Mouse (Mus musculus) forebrain, embryonic 10.5 days (tissue): ENCODE data around the gene Gm3005. TPM values are rescaled to one million over a fixed set of nuclear protein-coding genes. Genes with fewer than 3 reads are reported as not detected.
"Not testable (repeated sequence)": the region's sequence is repeated elsewhere in the genome, so short reads cannot be mapped to it uniquely, and the experiment has no call there.

Source experiments
- DNase-seq: peaks from one replicate; pipeline ENCODE4 v3.0.0-alpha.2; 2017; ENCODE audit warnings: low spot score; ENCODE audit errors: extremely low spot score
- H3K27ac ChIP-seq: fragments of 300-500 bp; sonication (generic); 2 replicates; pipeline ENCODE4 v1.5.1; 2016; ENCODE audit warnings: mild to moderate bottlenecking
- H3K27me3 ChIP-seq: fragments of 300-500 bp; sonication (generic); 2 replicates; pipeline ENCODE4 v1.6.1; 2016; ENCODE audit warnings: mild to moderate bottlenecking; ENCODE audit not compliant: poor library complexity, severe bottlenecking
- H3K36me3 ChIP-seq: fragments of 300-500 bp; sonication (generic); replicated peaks from 2 replicates; pipeline ENCODE4 v1.6.1; 2016; ENCODE audit warnings: mild to moderate bottlenecking, moderate library complexity
- H3K4me1 ChIP-seq: fragments of 300-500 bp; sonication (generic); 2 replicates; pipeline ENCODE4 v1.6.1; 2016
- H3K4me3 ChIP-seq: fragments of 300-500 bp; sonication (generic); 2 replicates; pipeline ENCODE4 v1.5.1; 2016; ENCODE audit warnings: mild to moderate bottlenecking, moderate library complexity
- H3K9me3 ChIP-seq: fragments of 300-500 bp; sonication (generic); 2 replicates; pipeline ENCODE4 v1.6.1; 2016; ENCODE audit warnings: mild to moderate bottlenecking, moderate library complexity
- WGBS: fragments of 180-500 bp; shearing (Covaris S2); methylation state at CpG from one replicate; pipeline ENCODE4 v1.1.7; 2016; 5-methylcytosine and 5-hydroxymethylcytosine counted together
- polyA plus RNA-seq: library from polyadenylated mRNA; unstranded; fragments of >200 nt; fragmentation: Nextera tagmentation; extraction: Ambion mirVana; gene quantifications from 2 replicates; pipeline ENCODE4 v1.2.1, GENCODE M21; 2016

Gene Gm3005
- 1.1 and 1.3 TPM in 2 replicates for polyA plus RNA-seq

- H3K27ac ChIP-seq, DNase-seq, H3K9me3 ChIP-seq, H3K4me1 ChIP-seq, H3K36me3 ChIP-seq, H3K4me3 ChIP-seq, H3K27me3 ChIP-seq: not testable (repeated sequence)
- no CpG with 5 or more reads among the region's 2 CpGs for WGBS
Measured at GRCm38 (mm10) chr14:3427803-3428202, at the start of gene Gm3005. Gene Gm3005, plus strand, starts transcription at chr14:3428103.

- H3K4me3 ChIP-seq, H3K27me3 ChIP-seq, H3K4me1 ChIP-seq, H3K27ac ChIP-seq, H3K36me3 ChIP-seq, DNase-seq, H3K9me3 ChIP-seq: not testable (repeated sequence)
- no CpG with 5 or more reads among the region's 2 CpGs for WGBS
Measured at GRCm38 (mm10) chr14:3394793-3395192, 33.1 kb upstream of the Gm3005 start, which contains the start of gene Gm10413. Gene Gm10413, plus strand, starts transcription at chr14:3395093.

- not testable (repeated sequence) for H3K36me3 ChIP-seq, H3K27me3 ChIP-seq, H3K9me3 ChIP-seq, H3K27ac ChIP-seq, H3K4me1 ChIP-seq, DNase-seq, H3K4me3 ChIP-seq
- whole genome bisulfite sequencing, result no CpG with 5 or more reads among the region's 32 CpGs
Measured at GRCm38 (mm10) chr14:3412314-3412713, 15.6 kb upstream of the Gm3005 start, which contains the start of gene Gm10409. Gene Gm10409, plus strand, starts transcription at chr14:3412614.

- H3K27ac ChIP-seq, DNase-seq, H3K4me1 ChIP-seq, H3K27me3 ChIP-seq, H3K9me3 ChIP-seq, H3K36me3 ChIP-seq, H3K4me3 ChIP-seq: not testable (repeated sequence)
- no CpG with 5 or more reads among the region's 3 CpGs for WGBS
Measured at GRCm38 (mm10) chr14:3449079-3449478, 21.2 kb downstream of the Gm3005 start, which contains the start of gene Gm10408. Gene Gm10408, plus strand, starts transcription at chr14:3449379.

- DNase-seq, H3K9me3 ChIP-seq, H3K36me3 ChIP-seq, H3K4me1 ChIP-seq, H3K27me3 ChIP-seq, H3K27ac ChIP-seq, H3K4me3 ChIP-seq: not testable (repeated sequence)
- WGBS, result no CpG with 5 or more reads among the region's 2 CpGs
Measured at GRCm38 (mm10) chr14:3634212-3634611, 206.3 kb downstream of the Gm3005 start, which contains the start of gene Gm3012. Gene Gm3012, plus strand, starts transcription at chr14:3634512.

Other genes starting within 250 kb of the Gm3005 start
- not detected in 2 replicates for gene Gm5795, start 239.8 kb upstream of the Gm3005 start, polyA plus RNA-seq
- 9.5 and 9.9 TPM in 2 replicates for gene D830030K20Rik, start 219.6 kb upstream of the Gm3005 start, polyA plus RNA-seq
- gene Gm2956, start 95.5 kb upstream of the Gm3005 start, polyA plus RNA-seq, result not detected in 2 replicates
- not detected in 2 replicates for gene Gm10413, start 33.0 kb upstream of the Gm3005 start, polyA plus RNA-seq
- gene Gm10409, start 15.5 kb upstream of the Gm3005 start, polyA plus RNA-seq, result 1.0 and 1.3 TPM in 2 replicates
- not detected in 2 replicates for gene Gm10408, start 21.3 kb downstream of the Gm3005 start, polyA plus RNA-seq
- not detected in 2 replicates for gene Gm3012, start 206.4 kb downstream of the Gm3005 start, polyA plus RNA-seq
- gene Gm3020, start 223.9 kb downstream of the Gm3005 start, polyA plus RNA-seq, result 1.0 and 1.3 TPM in 2 replicates